Mouse (Mus musculus): ENCODE results near the gene Kmt2e. TPM values are rescaled to one million over a fixed set of nuclear protein-coding genes. Genes with fewer than 3 reads are reported as not detected.

Kmt2e gene
- total and polyA plus RNA-seq, 2 experiments from 2014 or later: 61.7 to 149 TPM

DNA sequence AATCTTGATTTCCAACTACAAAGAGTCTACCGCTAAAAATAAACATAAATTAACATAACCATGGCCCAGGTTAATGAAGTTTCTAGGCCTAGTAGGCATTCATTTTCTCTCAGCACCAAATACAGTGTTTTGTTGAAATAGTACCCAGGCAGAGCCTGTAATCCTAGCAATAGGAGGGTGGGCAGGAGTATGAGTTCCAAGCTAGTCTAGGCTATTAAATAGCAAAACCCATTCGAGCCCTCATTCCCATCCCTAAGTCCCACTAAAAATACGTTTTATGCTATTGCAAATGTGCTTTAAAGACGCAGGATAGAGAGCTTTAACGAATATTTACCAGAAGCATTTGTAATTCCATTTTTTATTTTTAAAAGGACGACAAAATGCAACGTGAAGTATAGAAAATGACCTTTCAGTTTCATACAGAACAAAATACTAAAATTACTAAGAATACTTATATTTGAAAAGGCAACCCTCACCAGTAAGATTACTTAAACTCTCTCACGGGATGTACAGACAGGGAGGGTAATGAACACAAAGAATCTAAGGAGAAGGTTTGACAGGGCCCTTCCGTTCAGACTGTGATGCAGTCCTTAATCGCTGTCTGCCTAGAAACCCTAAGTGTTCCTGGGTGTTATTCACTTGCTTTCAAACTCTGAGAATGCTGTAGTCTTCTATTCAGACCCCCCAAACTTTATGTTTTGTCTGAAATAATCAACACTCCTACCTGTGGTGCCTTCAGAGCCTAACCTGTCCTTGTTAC, 2.1 kb upstream of the Kmt2e start:
- no peaks in the 10 kb centered on the region for H3K27me3 ChIP-seq (ENCODE audit: insufficient read depth, low read length)
- DNase-seq (peak; percentile 52), ATAC-seq (no peak)
- WGBS: 1% methylated on average over 10 of the region's 10 CpGs
- H3K4me2 ChIP-seq (ENCODE audit: low read depth): peak overlapping the region; percentile 70
- peak overlapping the region; percentile 100 for H3K9ac ChIP-seq
- no peaks in the 10 kb centered on the region for H3K36me3 ChIP-seq (ENCODE audit: insufficient read depth)
- H3K4me3 ChIP-seq (ENCODE audit: low read depth, low read length): peak overlapping the region; percentile 100
- no peak for TF ChIP-seq CTCF (IDR thresholded peaks at IDR 0.05; ENCODE audit: low read depth)
- no peaks in the 10 kb centered on the region for H3K9me3 ChIP-seq (ENCODE audit: low read length)
- peak overlapping the region; percentile 100 for H3K27ac ChIP-seq (ENCODE audit: low read depth, low read length)
- peaks cover 36% of the 10 kb centered on the region for H3K4me1 ChIP-seq (ENCODE audit: insufficient read depth)

GRCm38 (mm10) chr5:23432708-23433645, 1.3 kb upstream of the Kmt2e start:
- no peak for TF ChIP-seq CTCF (IDR thresholded peaks at IDR 0.05; ENCODE audit: low read depth)
- Histone ChIP-seq H3K9ac (peak overlapping the region; percentile 100), H3K27me3 (ENCODE audit: insufficient read depth, low read length) (no peaks in the 10 kb centered on the region), H3K4me1 (ENCODE audit: insufficient read depth) (peaks cover 36% of the 10 kb centered on the region), H3K9me3 (ENCODE audit: low read length) (no peaks in the 10 kb centered on the region), H3K4me3 (ENCODE audit: low read depth, low read length) (peak overlapping the region; percentile 100), H3K4me2 (ENCODE audit: low read depth) (peak overlapping the region; percentile 70), H3K27ac (ENCODE audit: low read depth, low read length) (peak overlapping the region; percentile 100), H3K36me3 (ENCODE audit: insufficient read depth) (no peaks in the 10 kb centered on the region)
- 2% methylated on average over 61 of the region's 61 CpGs for WGBS
- ATAC-seq: peak; percentile 88
- DNase-seq: peak; percentile 98

GRCm38 (mm10) chr5:23434598-23435481, 599 bp downstream of the Kmt2e start:
- DNase-seq (peak; percentile 79), ATAC-seq (no peak; the same call in 1 of the 2 replicates)
- WGBS: under 1% methylated on average over 45 of the region's 46 CpGs
- peak overlapping the region; percentile 100 for H3K4me3 ChIP-seq (ENCODE audit: low read depth, low read length)
- no peaks in the 10 kb centered on the region for H3K27me3 ChIP-seq (ENCODE audit: insufficient read depth, low read length)
- peak overlapping the region; percentile 100 for H3K9ac ChIP-seq
- H3K4me1 ChIP-seq (ENCODE audit: insufficient read depth): peaks cover 20% of the 10 kb centered on the region
- H3K9me3 ChIP-seq (ENCODE audit: low read length): no peaks in the 10 kb centered on the region
- H3K27ac ChIP-seq (ENCODE audit: low read depth, low read length): peak overlapping the region; percentile 100
- no peak for TF ChIP-seq CTCF (IDR thresholded peaks at IDR 0.05; ENCODE audit: low read depth)
- peak overlapping the region; percentile 70 for H3K4me2 ChIP-seq (ENCODE audit: low read depth)
- H3K36me3 ChIP-seq (ENCODE audit: insufficient read depth): no peaks in the 10 kb centered on the region

- DNase-seq: peak; percentile 63
- H3K27ac ChIP-seq (ENCODE audit: low read depth, low read length): peak overlapping the region; percentile 100
- H3K4me3 ChIP-seq (ENCODE audit: low read depth, low read length): peak overlapping the region; percentile 100
- peaks cover 13% of the 10 kb centered on the region for H3K4me1 ChIP-seq (ENCODE audit: insufficient read depth)
- peak overlapping the region; percentile 100 for H3K9ac ChIP-seq
- no peak for TF ChIP-seq CTCF (IDR thresholded peaks at IDR 0.05; ENCODE audit: low read depth)
- WGBS: 0% methylated on average over 13 of the region's 13 CpGs
- no peak for ATAC-seq
- no peaks in the 10 kb centered on the region for H3K9me3 ChIP-seq (ENCODE audit: low read length)
- H3K27me3 ChIP-seq (ENCODE audit: insufficient read depth, low read length): no peaks in the 10 kb centered on the region
- peak overlapping the region; percentile 70 for H3K4me2 ChIP-seq (ENCODE audit: low read depth)
- H3K36me3 ChIP-seq (ENCODE audit: insufficient read depth): no peaks in the 10 kb centered on the region
These were observed 1.4 kb downstream of the Kmt2e start for GRCm38 (mm10) chr5:23435482-23436125.

GRCm38 (mm10) chr5:23436735-23437134, 2.5 kb downstream of the Kmt2e start:
- TF ChIP-seq CTCF (IDR thresholded peaks at IDR 0.05; ENCODE audit: low read depth): no peak
- Histone ChIP-seq H3K9me3 (ENCODE audit: low read length) (no peaks in the 10 kb centered on the region), H3K4me2 (ENCODE audit: low read depth) (peak overlapping the region; percentile 70), H3K9ac (peak overlapping the region; percentile 100), H3K27ac (ENCODE audit: low read depth, low read length) (no peak overlapping the region), H3K4me1 (ENCODE audit: insufficient read depth) (peaks cover 12% of the 10 kb centered on the region), H3K27me3 (ENCODE audit: insufficient read depth, low read length) (no peaks in the 10 kb centered on the region), H3K36me3 (ENCODE audit: insufficient read depth) (no peaks in the 10 kb centered on the region), H3K4me3 (ENCODE audit: low read depth, low read length) (peak overlapping the region; percentile 100)
- WGBS: 4% methylated on average over 2 of the region's 2 CpGs
- ATAC-seq (no peak), DNase-seq (no peak)

GRCm38 (mm10) chr5:23439857-23440256, 5.6 kb downstream of the Kmt2e start:
- DNase-seq (no peak), ATAC-seq (no peak)
- no peak overlapping the region for H3K4me2 ChIP-seq (ENCODE audit: low read depth)
- TF ChIP-seq CTCF (IDR thresholded peaks at IDR 0.05; ENCODE audit: low read depth): no peak
- H3K9ac ChIP-seq: no peak overlapping the region
- peaks cover 12% of the 10 kb centered on the region for H3K4me1 ChIP-seq (ENCODE audit: insufficient read depth)
- WGBS: 80% methylated on average over 3 of the region's 3 CpGs
- no peaks in the 10 kb centered on the region for H3K27me3 ChIP-seq (ENCODE audit: insufficient read depth, low read length)
- no peak overlapping the region for H3K4me3 ChIP-seq (ENCODE audit: low read depth, low read length)
- H3K27ac ChIP-seq (ENCODE audit: low read depth, low read length): no peak overlapping the region
- no peaks in the 10 kb centered on the region for H3K9me3 ChIP-seq (ENCODE audit: low read length)
- no peaks in the 10 kb centered on the region for H3K36me3 ChIP-seq (ENCODE audit: insufficient read depth)
